In genomic region chr3:101836045-101836444, GRCm38 (mm10) we compare ENCODE assay signal across 8 mouse cellular contexts. TPM values are rescaled to one million over a fixed set of nuclear protein-coding genes. Genes with fewer than 3 reads are reported as not detected.
DNase-seq lines count a peak whose midpoint lies in the region; ATAC-seq and TF ChIP-seq lines count a peak whose summit lies in the region.

No protein-coding gene starts in this region.

- DNase-seq in adipocyte (ENCODE audit: low spot score), result peak; percentile 45
- peak; percentile 69 to 80 for DNase-seq in heart, adult 2 months
- DNase-seq in kidney, adult 11 months, result peak; percentile 85
- DNase-seq in limb, embryonic 11.5 days (ENCODE audit: low spot score), result peak; percentile 90
- DNase-seq in midbrain, embryonic 11.5 days (ENCODE audit: low spot score, missing footprints), result peak; percentile 96
- no peak for DNase-seq in T-cell, adult 2 months (ENCODE audit: low spot score)

- ATAC-seq in embryonic facial prominence, embryonic 15.5 days (ENCODE audit: insufficient number of reproducible peaks, low FRiP score, low TSS enrichment, low read depth), result peak; percentile 94
- ATAC-seq in limb, embryonic 11.5 days (ENCODE audit: insufficient number of reproducible peaks, low FRiP score, low TSS enrichment, low read depth), result peak; percentile 88
- peak; percentile 98 for ATAC-seq in midbrain, embryonic 11.5 days (ENCODE audit: low FRiP score)
- ATAC-seq in stomach, embryonic 15.5 days (ENCODE audit: insufficient read depth, low FRiP score, low read depth), result peak; percentile 89

- no peaks in the 10 kb centered on the region for H3K27me3 ChIP-seq in embryonic facial prominence, embryonic 15.5 days
- no peaks in the 10 kb centered on the region for H3K27me3 ChIP-seq in heart, adult 2 months (ENCODE audit: control insufficient read depth, insufficient read depth, low read length)
- H3K27me3 ChIP-seq in limb, embryonic 11.5 days (ENCODE audit: control insufficient read depth, insufficient read depth, low read length), result no peaks in the 10 kb centered on the region
- no peaks in the 10 kb centered on the region; the same call in 1 of the 2 replicates for H3K27me3 ChIP-seq in midbrain, embryonic 11.5 days (ENCODE audit: control insufficient read depth, insufficient read depth, low read length)
- H3K27me3 ChIP-seq in stomach, embryonic 15.5 days (replicated peaks), result no peaks in the 10 kb centered on the region

- H3K9me3 ChIP-seq in embryonic facial prominence, embryonic 15.5 days (replicated peaks), result no peaks in the 10 kb centered on the region
- no peaks in the 10 kb centered on the region for H3K9me3 ChIP-seq in limb, embryonic 11.5 days (ENCODE audit: control insufficient read depth, low read length)
- no peaks in the 10 kb centered on the region for H3K9me3 ChIP-seq in midbrain, embryonic 11.5 days (ENCODE audit: control insufficient read depth, low read length)
- no peaks in the 10 kb centered on the region for H3K9me3 ChIP-seq in stomach, embryonic 15.5 days

- peak overlapping the region; percentile 19 for H3K4me3 ChIP-seq in embryonic facial prominence, embryonic 15.5 days (replicated peaks)
- H3K4me3 ChIP-seq in heart, adult 2 months, result no peak overlapping the region
- H3K4me3 ChIP-seq in limb, embryonic 11.5 days (ENCODE audit: low read depth, low read length), result no peak overlapping the region
- no peak overlapping the region for H3K4me3 ChIP-seq in midbrain, embryonic 11.5 days (ENCODE audit: low read depth, low read length)
- H3K4me3 ChIP-seq in stomach, embryonic 15.5 days (replicated peaks), result peak overlapping the region; percentile 27

- WGBS in embryonic facial prominence, embryonic 15.5 days, result under 1% methylated on average over 8 of the region's 8 CpGs
- 6% methylated on average over 8 of the region's 8 CpGs for WGBS in heart, adult 2 months
- under 1% methylated on average over 8 of the region's 8 CpGs for WGBS in limb, embryonic 11.5 days
- WGBS in midbrain, embryonic 11.5 days, result 0% methylated on average over 8 of the region's 8 CpGs
- WGBS in stomach, embryonic 15.5 days, result 2% methylated on average over 8 of the region's 8 CpGs

- no peaks in the 10 kb centered on the region for H3K79me2 ChIP-seq in heart, adult 2 months (replicated peaks; ENCODE audit: control insufficient read depth, insufficient read depth, low read length)

- H3K36me3 ChIP-seq in embryonic facial prominence, embryonic 15.5 days, result no peaks in the 10 kb centered on the region
- H3K36me3 ChIP-seq in heart, adult 2 months (ENCODE audit: control insufficient read depth, insufficient read depth, low read length), result no peaks in the 10 kb centered on the region
- H3K36me3 ChIP-seq in limb, embryonic 11.5 days (ENCODE audit: control insufficient read depth, insufficient read depth, low read length), result no peaks in the 10 kb centered on the region
- no peaks in the 10 kb centered on the region for H3K36me3 ChIP-seq in midbrain, embryonic 11.5 days (ENCODE audit: control insufficient read depth, insufficient read depth, low read length)
- no peaks in the 10 kb centered on the region for H3K36me3 ChIP-seq in stomach, embryonic 15.5 days

- no peak for TF ChIP-seq CTCF in heart, adult 2 months (IDR thresholded peaks at IDR 0.05)

- peak overlapping the region; percentile 49 for H3K4me2 ChIP-seq in embryonic facial prominence, embryonic 15.5 days (replicated peaks)
- peak overlapping the region; percentile 30; the same call in 1 of the 2 replicates for H3K4me2 ChIP-seq in limb, embryonic 11.5 days (ENCODE audit: low read depth, severe bottlenecking)
- peak overlapping the region; percentile 39 for H3K4me2 ChIP-seq in midbrain, embryonic 11.5 days
- peak overlapping the region; percentile 54 for H3K4me2 ChIP-seq in stomach, embryonic 15.5 days

- TF ChIP-seq EP300 in heart, adult 2 months (IDR thresholded peaks at IDR 0.05; ENCODE audit: insufficient read depth, low read depth, low read length), result no peak

- peak overlapping the region; percentile 77 for H3K27ac ChIP-seq in embryonic facial prominence, embryonic 15.5 days (replicated peaks)
- H3K27ac ChIP-seq in heart, adult 2 months, result no peak overlapping the region
- H3K27ac ChIP-seq in limb, embryonic 11.5 days (replicated peaks; ENCODE audit: low read depth, low read length), result no peak overlapping the region
- no peak overlapping the region for H3K27ac ChIP-seq in midbrain, embryonic 11.5 days (ENCODE audit: low read depth, low read length)
- H3K27ac ChIP-seq in stomach, embryonic 15.5 days, result peak overlapping the region; percentile 70

- H3K4me1 ChIP-seq in embryonic facial prominence, embryonic 15.5 days, result peaks cover 30% of the 10 kb centered on the region
- H3K4me1 ChIP-seq in heart, adult 2 months (ENCODE audit: control insufficient read depth, insufficient read depth, low read length), result no peaks in the 10 kb centered on the region
- H3K4me1 ChIP-seq in limb, embryonic 11.5 days (ENCODE audit: control insufficient read depth, insufficient read depth, low read length), result peaks cover 16% of the 10 kb centered on the region
- H3K4me1 ChIP-seq in midbrain, embryonic 11.5 days (ENCODE audit: control insufficient read depth, insufficient read depth, low read length), result peaks cover 9% of the 10 kb centered on the region
- H3K4me1 ChIP-seq in stomach, embryonic 15.5 days, result peaks cover 17% of the 10 kb centered on the region

- intact Hi-C loops in heart, adult 2 months (cut with DNase I), result no loop called here

- H3K9ac ChIP-seq in embryonic facial prominence, embryonic 15.5 days, result no peak overlapping the region
- no peak overlapping the region for H3K9ac ChIP-seq in heart, adult 2 months (ENCODE audit: low read depth, low read length)
- H3K9ac ChIP-seq in limb, embryonic 11.5 days (ENCODE audit: low read length), result 0 out of 2 replicates have a peak overlapping the region, but pooled peaks have one; percentile 7
- peak overlapping the region; percentile 40; the same call in 1 of the 2 replicates for H3K9ac ChIP-seq in midbrain, embryonic 11.5 days (ENCODE audit: low read length)
- no peak overlapping the region for H3K9ac ChIP-seq in stomach, embryonic 15.5 days

- no peak for TF ChIP-seq POLR2A in heart, adult 2 months (IDR thresholded peaks at IDR 0.05; ENCODE audit: insufficient read depth, low read depth, low read length)

RNA-seq across cellular contexts. Expression of gene Mab21l3, which starts 12.7 kb away (rescaled TPM):
- 2.6 and 2.7 TPM in 2 replicates for polyA plus RNA-seq in embryonic facial prominence, embryonic 15.5 days (2015; fragmentation: Nextera tagmentation; extraction: Ambion mirVana)
- not detected for total RNA-seq in heart, adult 2 months (2021)
- polyA plus RNA-seq in heart, adult 2 months (2012; rRNA removed), result 0.16 TPM in 1 of 2 replicates, not detected in the other
- 0.79 and 1.1 TPM in 2 replicates for polyA plus RNA-seq in limb, embryonic 11.5 days (2014; fragmentation: Nextera tagmentation; extraction: Ambion mirVana)
- 0.34 and 0.55 TPM in 2 replicates for polyA plus RNA-seq in midbrain, embryonic 11.5 days (2014; fragmentation: Nextera tagmentation; extraction: Ambion mirVana)
- 4.1 and 5.8 TPM in 2 replicates for polyA plus RNA-seq in stomach, embryonic 15.5 days (2015; fragmentation: Nextera tagmentation; extraction: Ambion mirVana)

Comparison
In these comparisons a context has a peak if more than half of its experiments do, and no peak if none do; other contexts are left out.
1. H3K27ac ChIP-seq: peak in embryonic facial prominence, embryonic 15.5 days (single experiment) and stomach, embryonic 15.5 days (single experiment); none in heart, adult 2 months (single experiment), limb, embryonic 11.5 days (single experiment) and midbrain, embryonic 11.5 days (single experiment).
2. H3K4me3 ChIP-seq: peak in embryonic facial prominence, embryonic 15.5 days (single experiment) and stomach, embryonic 15.5 days (single experiment); none in heart, adult 2 months (single experiment), limb, embryonic 11.5 days (single experiment) and midbrain, embryonic 11.5 days (single experiment).
3. H3K9ac ChIP-seq: peak in limb, embryonic 11.5 days (single experiment) and midbrain, embryonic 11.5 days (single experiment); none in embryonic facial prominence, embryonic 15.5 days (single experiment), heart, adult 2 months (single experiment) and stomach, embryonic 15.5 days (single experiment).
4. Peak in every context shown above with its lines, with median percentiles within 50 percentile points of each other: ATAC-seq and H3K4me2 ChIP-seq.